Mouse (Mus musculus) naive thymus-derived CD4-positive, alpha-beta T cell, adult 2 months (primary cell): ENCODE data around the gene Gulp1.

Experiments
- DNase-seq: peaks from one replicate; pipeline ENCODE4 v3.0.0-alpha.2; 2011; ENCODE audit warnings: low read depth

Gulp1 gene

GRCm38 (mm10) chr1:44551461-44552370, at the start of gene Gulp1:
Gulp1 (plus strand) TSS chr1:44551511.
- DNase-seq, result no peak

GRCm38 (mm10) chr1:44550261-44550660, 1.1 kb upstream of the Gulp1 start:
- DNase-seq, result no peak

DNA sequence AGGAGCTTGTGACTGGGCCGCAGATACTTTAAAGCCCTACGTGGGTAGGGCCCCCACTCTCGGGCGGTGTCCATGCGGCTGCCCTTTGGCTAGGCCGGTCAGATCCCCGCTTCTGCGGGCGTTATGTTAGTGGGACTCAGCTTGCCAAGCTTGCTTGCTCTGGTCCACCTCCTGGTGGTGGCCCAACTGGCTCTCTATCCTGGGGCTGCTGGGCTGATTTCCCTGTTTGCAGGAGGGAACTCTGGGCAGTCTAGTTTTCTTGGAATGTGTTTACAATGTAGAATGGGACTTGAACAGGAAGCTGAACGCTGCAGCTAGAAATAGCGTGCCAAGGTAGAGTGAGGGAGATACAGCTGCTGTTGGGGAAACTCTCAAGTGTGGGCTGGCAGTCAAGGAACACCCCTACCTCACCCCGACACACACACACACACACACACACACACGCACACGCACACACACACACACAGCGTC, 1.1 kb downstream of the Gulp1 start:
- DNase-seq, result no peak

- DNase-seq, result no peak
Observed at GRCm38 (mm10) chr1:44553166-44553898, 2.0 kb downstream of the Gulp1 start.

DNA sequence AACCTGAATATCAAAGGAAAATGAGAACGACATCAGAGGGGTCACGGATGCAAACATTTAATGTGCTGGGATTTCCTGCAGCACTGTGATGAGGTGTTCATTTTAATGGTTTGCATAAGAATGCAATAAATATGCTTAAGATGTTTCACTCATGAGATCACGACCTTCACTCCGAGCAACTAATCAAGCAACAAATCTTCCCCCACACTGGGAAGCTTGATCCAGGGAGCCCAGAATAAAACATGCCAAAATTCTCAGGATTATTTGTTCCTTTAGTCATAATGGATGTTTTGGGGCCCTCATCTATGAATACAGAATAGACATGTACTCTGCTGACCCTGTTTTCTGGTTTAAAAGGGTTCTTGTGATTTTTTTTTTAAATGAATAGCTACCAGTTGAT, 16.1 kb downstream of the Gulp1 start:
- DNase-seq, result no peak

DNA sequence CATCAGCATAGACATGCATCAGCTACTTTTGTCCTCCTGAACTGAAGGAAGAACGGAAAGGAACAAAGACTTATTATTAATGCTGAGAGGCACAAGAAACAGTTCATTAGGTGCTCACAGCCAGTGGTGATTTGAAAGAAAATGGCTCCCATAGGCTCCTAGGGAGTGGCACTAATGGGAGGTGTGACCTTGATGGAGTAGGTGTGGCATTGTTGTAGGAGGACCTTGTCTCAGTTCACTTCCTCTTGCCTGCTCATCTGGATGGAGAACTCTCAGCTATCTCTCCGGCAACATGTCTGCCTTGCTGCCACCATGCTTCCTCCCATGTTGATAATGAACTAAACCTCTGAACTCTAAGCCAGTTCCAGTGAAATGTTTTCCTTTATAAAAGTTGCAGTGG, 17.0 kb downstream of the Gulp1 start:
- DNase-seq, result no peak

- no peak for DNase-seq
Observed at GRCm38 (mm10) chr1:44576001-44576400, 24.7 kb downstream of the Gulp1 start.

GRCm38 (mm10) chr1:44576610-44577009, 25.3 kb downstream of the Gulp1 start:
- no peak for DNase-seq

DNA sequence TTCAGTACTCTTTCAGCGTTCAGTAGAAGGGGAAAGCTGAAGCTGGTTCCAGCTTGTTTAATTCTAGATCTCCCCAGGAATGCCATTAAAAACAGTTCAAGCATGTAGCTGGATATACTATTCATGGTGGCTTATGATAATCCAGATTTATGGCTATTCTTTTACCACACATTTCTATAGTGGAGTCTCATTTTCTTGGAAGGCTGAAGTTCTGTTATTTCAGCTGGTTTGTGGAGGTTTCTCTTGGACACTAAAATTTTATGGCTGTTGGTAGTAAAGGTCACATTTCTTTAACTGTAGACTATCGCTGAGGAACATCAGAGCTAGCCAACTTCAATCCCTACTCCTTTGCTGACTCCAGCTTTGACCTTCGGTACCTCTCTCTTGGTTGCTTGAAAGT, 29.1 kb downstream of the Gulp1 start:
- DNase-seq, result no peak

- no peak for DNase-seq
Observed at GRCm38 (mm10) chr1:44584886-44585385, 33.6 kb downstream of the Gulp1 start.

- DNase-seq, result no peak
Observed at GRCm38 (mm10) chr1:44591742-44592141, 40.4 kb downstream of the Gulp1 start.

- no peak for DNase-seq
Observed at GRCm38 (mm10) chr1:44593109-44593508, 41.8 kb downstream of the Gulp1 start.

DNA sequence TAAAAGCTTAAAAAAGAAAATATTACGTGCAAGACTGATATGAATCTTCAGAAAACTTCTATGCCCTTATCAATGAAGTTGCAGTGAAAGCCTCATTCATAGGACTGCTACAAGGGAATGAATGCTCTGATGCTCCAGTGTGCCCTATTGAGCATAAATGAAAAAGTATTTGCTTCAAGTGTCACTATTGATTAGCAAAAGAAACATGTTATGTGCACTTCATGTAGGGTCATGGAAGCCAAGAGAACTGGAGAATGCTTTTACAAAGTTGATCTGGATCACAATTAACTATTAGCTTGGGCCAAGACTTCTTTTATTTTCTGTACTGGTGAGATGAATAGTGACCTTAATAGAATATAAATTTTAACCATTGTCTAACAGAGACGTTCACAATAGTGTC, 47.0 kb downstream of the Gulp1 start:
- no peak for DNase-seq

- no peak for DNase-seq
Observed at GRCm38 (mm10) chr1:44613294-44614041, 62.2 kb downstream of the Gulp1 start.

DNA sequence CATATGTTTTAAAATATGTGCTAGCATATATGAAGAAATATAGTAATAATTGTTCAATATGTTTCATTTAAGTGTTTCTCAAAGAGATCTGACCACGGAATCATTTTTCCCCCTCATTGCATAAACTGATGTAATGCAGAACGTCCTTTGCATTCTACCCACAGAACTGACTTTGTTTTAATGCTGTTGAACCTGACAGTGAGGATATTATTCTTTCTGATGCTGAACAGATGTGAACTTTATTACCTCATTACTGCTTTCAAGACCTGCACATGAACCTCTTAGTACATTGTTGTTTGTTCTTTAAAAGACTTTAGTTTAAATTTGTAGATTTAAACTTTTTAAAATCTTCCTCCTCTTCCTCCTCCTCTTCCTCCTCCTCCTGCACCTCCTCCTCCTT, 67.4 kb downstream of the Gulp1 start:
- no peak for DNase-seq

- DNase-seq, result no peak
Observed at GRCm38 (mm10) chr1:44634481-44634880, 83.2 kb downstream of the Gulp1 start.

DNA sequence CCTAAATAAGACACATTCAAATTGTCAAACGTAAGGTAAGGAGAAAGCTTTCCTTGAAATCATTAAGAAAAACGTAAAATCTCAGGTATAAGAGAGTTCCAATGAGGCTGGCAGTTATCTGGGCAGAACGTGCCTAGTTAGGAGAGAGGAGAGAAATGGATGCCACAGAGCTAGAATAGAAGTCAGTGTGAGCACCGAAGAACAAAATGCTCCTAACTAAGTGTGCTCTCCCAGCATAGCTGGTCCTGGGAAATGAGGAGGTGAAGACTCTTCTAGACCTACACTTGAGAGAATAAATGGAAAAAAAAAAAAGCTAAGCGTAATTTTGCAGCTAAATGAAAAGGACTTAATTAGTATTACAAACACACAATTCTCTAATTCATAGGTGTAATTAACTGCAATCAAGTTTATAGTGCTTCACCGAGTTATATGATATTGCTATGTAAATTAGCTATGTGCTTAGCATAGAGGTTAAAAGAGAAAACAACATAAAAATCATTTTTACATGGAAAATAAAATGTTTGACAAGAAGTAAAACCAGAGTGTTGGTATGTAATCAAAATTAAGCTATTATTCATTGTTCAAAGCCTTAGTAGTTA, 94.5 kb downstream of the Gulp1 start:
- DNase-seq, result no peak

GRCm38 (mm10) chr1:44678974-44679373, 127.7 kb downstream of the Gulp1 start:
- no peak for DNase-seq

DNA sequence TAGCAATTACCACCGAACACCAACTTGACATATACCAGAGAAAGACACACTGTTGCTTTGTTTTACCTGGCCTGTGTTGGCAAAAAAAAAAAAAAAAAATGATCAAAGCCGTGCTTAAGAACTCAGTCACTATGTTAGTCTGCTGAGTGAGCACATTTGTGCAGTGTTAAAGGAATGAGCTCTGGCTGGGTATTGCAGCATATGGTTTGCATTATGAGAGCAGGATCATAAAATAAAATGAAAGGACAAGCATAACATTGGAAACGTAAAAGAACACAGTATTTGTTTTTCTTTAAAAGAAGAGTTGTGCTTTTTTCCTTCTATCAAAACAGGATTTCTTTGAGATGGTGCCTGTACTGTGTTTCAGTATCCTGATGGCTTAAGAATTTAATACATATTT, 128.1 kb downstream of the Gulp1 start:
- no peak for DNase-seq

DNA sequence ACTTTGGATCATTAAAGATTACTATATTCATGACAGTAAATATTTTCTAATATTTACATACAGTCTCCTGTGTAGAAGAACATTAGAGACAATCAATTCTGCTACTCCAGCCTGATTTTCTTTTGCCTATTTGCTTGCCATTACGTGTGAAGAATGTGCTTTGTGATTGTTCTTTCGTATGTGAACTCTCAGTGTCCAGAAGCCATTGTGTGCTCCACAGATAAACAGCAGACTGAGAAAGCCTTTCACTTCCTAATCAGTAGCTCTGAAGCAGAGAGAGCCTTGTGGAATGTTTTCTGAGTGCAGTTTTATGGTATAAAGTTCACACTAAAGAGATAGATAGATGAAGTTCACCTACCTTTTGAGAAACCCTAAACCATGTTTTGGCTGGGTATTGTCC, 131.2 kb downstream of the Gulp1 start:
- DNase-seq, result no peak

DNA sequence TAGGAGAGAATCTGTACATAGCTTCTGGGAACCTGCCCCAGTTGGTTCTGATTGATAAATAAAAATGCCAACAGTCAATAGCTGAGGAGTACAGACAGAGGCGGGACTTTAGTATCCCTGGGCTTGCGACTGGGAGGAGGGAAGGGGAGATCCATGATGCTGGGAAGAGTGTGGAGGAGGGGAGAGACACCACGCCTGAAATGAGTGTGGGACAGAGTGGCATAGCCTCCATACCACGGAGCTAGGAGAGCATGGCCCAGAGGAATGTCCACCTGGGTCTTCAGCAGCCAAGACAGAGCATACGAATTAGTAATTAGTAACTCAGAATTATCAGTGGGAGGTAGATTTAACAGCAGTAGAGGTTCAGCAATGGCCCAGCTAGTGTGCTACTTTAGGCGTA, 132.4 kb downstream of the Gulp1 start:
- DNase-seq, result no peak
